Mouse (Mus musculus): ENCODE measurements at regions not wholly inside any gene's neighbourhood (a gene's known extent, or its start where the extent isn't known, plus 50 kb on each side); places are given as distances from the start of the nearest gene placed in this dataset.

DNA sequence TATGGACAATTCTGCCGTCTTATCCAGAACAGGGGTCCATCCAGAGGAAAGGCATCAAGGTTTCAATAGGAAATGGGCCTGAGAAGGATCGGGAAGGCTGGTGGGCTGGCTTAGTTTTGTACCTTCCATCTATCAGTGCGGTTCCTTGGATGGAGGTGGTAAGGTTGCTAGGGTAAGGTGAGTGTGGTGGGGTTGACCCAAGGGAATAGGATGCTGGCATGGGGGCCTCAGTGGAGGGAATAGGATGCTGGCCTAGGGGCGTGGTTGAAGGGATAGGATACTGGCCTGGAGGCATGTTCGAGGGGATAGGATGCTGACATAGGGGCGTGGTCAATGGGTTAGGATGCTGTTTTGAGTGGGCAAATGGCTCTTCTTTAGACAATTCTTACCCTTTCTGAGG is 82.6 kb upstream of the Sel1l start:
- H3K27me3 ChIP-seq (ENCODE audit: control insufficient read depth, insufficient read depth, insufficient read length): no peaks in the 10 kb centered on the region
- no peak overlapping the region for H3ac ChIP-seq (ENCODE audit: control insufficient read depth, insufficient read length)
- no peak for TF ChIP-seq USF1 (IDR thresholded peaks at IDR 0.05; ENCODE audit: low read depth)
- no peak for TF ChIP-seq SRF (IDR thresholded peaks at IDR 0.05; ENCODE audit: control insufficient read depth, insufficient read length, low read depth)
- no peak for TF ChIP-seq CEBPB (IDR thresholded peaks at IDR 0.05; ENCODE audit: insufficient read depth, poor library complexity, severe bottlenecking)
- TF ChIP-seq MYOD1 (IDR thresholded peaks at IDR 0.05; ENCODE audit: control insufficient read depth in 1 of 3, insufficient read length in 2 of 3, low read depth in 2 of 3): no peak
- TF ChIP-seq MAX (IDR thresholded peaks at IDR 0.05; ENCODE audit: low read depth): no peak
- no peak for TF ChIP-seq REST (IDR thresholded peaks at IDR 0.05; ENCODE audit: insufficient read depth, insufficient read length)
- no peak for TF ChIP-seq E2F4 (IDR thresholded peaks at IDR 0.05; ENCODE audit: insufficient read depth)
- no peak for TF ChIP-seq TCF12 (IDR thresholded peaks at IDR 0.05; ENCODE audit: insufficient read depth, poor library complexity, severe bottlenecking)
- no peaks in the 10 kb centered on the region for H3K79me2 ChIP-seq (ENCODE audit: control insufficient read depth, insufficient read depth)
- no peak overlapping the region for H3K4me2 ChIP-seq (ENCODE audit: low read depth)
- H3K4me3 ChIP-seq: no peak overlapping the region
- H3K36me3 ChIP-seq (ENCODE audit: control insufficient read depth, insufficient read depth): no peaks in the 10 kb centered on the region

GRCm38 (mm10) chr12:91929386-91930054 is 80.6 kb upstream of the Sel1l start:
- H3K4me2 ChIP-seq (ENCODE audit: low read depth): no peak overlapping the region
- no peaks in the 10 kb centered on the region for H3K36me3 ChIP-seq (ENCODE audit: control insufficient read depth, insufficient read depth)
- H3K79me2 ChIP-seq (ENCODE audit: control insufficient read depth, insufficient read depth): no peaks in the 10 kb centered on the region
- no peak overlapping the region for H3K4me3 ChIP-seq
- TF ChIP-seq MYOD1 (IDR thresholded peaks at IDR 0.05; ENCODE audit: control insufficient read depth in 1 of 3, insufficient read length in 2 of 3, low read depth in 2 of 3) (no peak), MAX (IDR thresholded peaks at IDR 0.05; ENCODE audit: low read depth) (no peak), CEBPB (IDR thresholded peaks at IDR 0.05; ENCODE audit: insufficient read depth, poor library complexity, severe bottlenecking) (no peak), SRF (IDR thresholded peaks at IDR 0.05; ENCODE audit: control insufficient read depth, insufficient read length, low read depth) (no peak)
- no peak overlapping the region for H3ac ChIP-seq (ENCODE audit: control insufficient read depth, insufficient read length)
- no peaks in the 10 kb centered on the region for H3K27me3 ChIP-seq (ENCODE audit: control insufficient read depth, insufficient read depth, insufficient read length)

DNA sequence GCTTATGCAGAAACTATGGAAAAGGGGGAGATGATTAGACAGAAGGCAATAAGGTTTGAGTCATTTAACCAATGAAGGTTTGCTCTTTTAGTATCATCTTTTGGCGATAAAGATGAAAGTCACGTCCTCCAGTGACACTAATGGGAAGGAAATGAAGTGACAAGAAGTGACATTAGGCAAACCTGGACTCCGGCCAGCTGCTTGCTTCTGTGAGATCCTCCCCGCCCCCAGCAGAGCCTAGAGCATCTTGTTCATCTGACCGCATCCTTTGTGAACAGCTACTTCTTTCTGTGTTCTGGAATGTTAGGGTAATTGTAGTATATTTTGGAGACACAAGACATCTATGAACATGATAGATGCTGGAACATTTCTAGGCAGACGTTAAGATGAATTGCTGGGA is 78.6 kb upstream of the Sel1l start:
- Histone ChIP-seq H3K4me2 (ENCODE audit: low read depth) (no peak overlapping the region), H3ac (ENCODE audit: control insufficient read depth, insufficient read length) (no peak overlapping the region), H3K36me3 (ENCODE audit: control insufficient read depth, insufficient read depth) (no peaks in the 10 kb centered on the region), H3K79me2 (ENCODE audit: control insufficient read depth, insufficient read depth) (no peaks in the 10 kb centered on the region), H3K4me3 (no peak overlapping the region), H3K27me3 (ENCODE audit: control insufficient read depth, insufficient read depth, insufficient read length) (no peaks in the 10 kb centered on the region)
- no peak for TF ChIP-seq TCF12 (IDR thresholded peaks at IDR 0.05; ENCODE audit: insufficient read depth, poor library complexity, severe bottlenecking)

DNA sequence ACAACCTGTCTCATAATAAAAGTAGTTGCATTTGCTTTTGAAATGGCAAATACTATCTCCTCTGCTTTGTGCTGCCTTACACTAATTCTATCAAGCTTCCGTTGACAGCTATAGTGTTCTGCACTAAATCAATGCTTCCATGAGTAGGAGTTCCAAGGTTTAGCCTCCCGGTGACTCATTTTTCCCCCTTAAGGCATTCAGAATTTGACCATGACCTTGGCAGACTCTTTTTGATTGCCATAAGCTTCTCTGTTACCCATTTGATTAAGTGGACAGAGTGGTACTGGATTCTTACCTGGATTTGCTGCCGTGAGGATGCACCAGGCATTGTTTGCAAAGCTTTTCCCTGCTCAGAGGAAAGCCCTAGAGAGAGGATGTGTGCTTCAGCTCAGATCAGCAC is 66.5 kb upstream of the Sel1l start:
- H3K79me2 ChIP-seq (ENCODE audit: control insufficient read depth, insufficient read depth): no peaks in the 10 kb centered on the region
- no peak overlapping the region for H3K4me2 ChIP-seq (ENCODE audit: low read depth)
- TF ChIP-seq POLR2AphosphoS2 (IDR thresholded peaks at IDR 0.05; ENCODE audit: insufficient read length, low read depth) (no peak), E2F4 (IDR thresholded peaks at IDR 0.05; ENCODE audit: insufficient read depth) (no peak), USF1 (IDR thresholded peaks at IDR 0.05; ENCODE audit: low read depth) (no peak), TCF3 (IDR thresholded peaks at IDR 0.05; ENCODE audit: insufficient read length, low read depth) (no peak), REST (IDR thresholded peaks at IDR 0.05; ENCODE audit: insufficient read depth, insufficient read length) (no peak), MYOG (IDR thresholded peaks at IDR 0.05; ENCODE audit: control insufficient read depth in 1 of 3, insufficient read depth in 1 of 3, insufficient read length in 2 of 3, low read depth in 2 of 3) (no peak), MYOD1 (IDR thresholded peaks at IDR 0.05; ENCODE audit: control insufficient read depth in 1 of 3, insufficient read length in 2 of 3, low read depth in 2 of 3) (no peak), TCF12 (IDR thresholded peaks at IDR 0.05; ENCODE audit: insufficient read depth, poor library complexity, severe bottlenecking) (no peak), SRF (IDR thresholded peaks at IDR 0.05; ENCODE audit: control insufficient read depth, insufficient read length, low read depth) (no peak), POLR2A (IDR thresholded peaks at IDR 0.05; ENCODE audit: insufficient read length, low read depth) (no peak), CEBPB (IDR thresholded peaks at IDR 0.05; ENCODE audit: insufficient read depth, poor library complexity, severe bottlenecking) (no peak), MAX (IDR thresholded peaks at IDR 0.05; ENCODE audit: low read depth) (no peak)
- no peak overlapping the region for H3ac ChIP-seq (ENCODE audit: control insufficient read depth, insufficient read length)
- no peak overlapping the region for H3K4me3 ChIP-seq
- no peaks in the 10 kb centered on the region for H3K36me3 ChIP-seq (ENCODE audit: control insufficient read depth, insufficient read depth)
- no peaks in the 10 kb centered on the region for H3K27me3 ChIP-seq (ENCODE audit: control insufficient read depth, insufficient read depth, insufficient read length)

GRCm38 (mm10) chr12:91910529-91910928 is 61.6 kb upstream of the Sel1l start:
- Histone ChIP-seq H3K4me3 (no peak overlapping the region), H3K27me3 (ENCODE audit: control insufficient read depth, insufficient read depth, insufficient read length) (no peaks in the 10 kb centered on the region), H3K36me3 (ENCODE audit: control insufficient read depth, insufficient read depth) (no peaks in the 10 kb centered on the region), H3K79me2 (ENCODE audit: control insufficient read depth, insufficient read depth) (no peaks in the 10 kb centered on the region), H3K4me2 (ENCODE audit: low read depth) (no peak overlapping the region), H3ac (ENCODE audit: control insufficient read depth, insufficient read length) (no peak overlapping the region)
- no peak for TF ChIP-seq E2F4 (IDR thresholded peaks at IDR 0.05; ENCODE audit: insufficient read depth)
- TF ChIP-seq SRF (IDR thresholded peaks at IDR 0.05; ENCODE audit: control insufficient read depth, insufficient read length, low read depth): no peak
- TF ChIP-seq TCF12 (IDR thresholded peaks at IDR 0.05; ENCODE audit: insufficient read depth, poor library complexity, severe bottlenecking): no peak
- TF ChIP-seq TCF3 (IDR thresholded peaks at IDR 0.05; ENCODE audit: insufficient read length, low read depth): no peak
- TF ChIP-seq POLR2AphosphoS2 (IDR thresholded peaks at IDR 0.05; ENCODE audit: insufficient read length, low read depth): no peak
- no peak for TF ChIP-seq REST (IDR thresholded peaks at IDR 0.05; ENCODE audit: insufficient read depth, insufficient read length)
- TF ChIP-seq MYOD1 (IDR thresholded peaks at IDR 0.05; ENCODE audit: control insufficient read depth in 1 of 3, insufficient read length in 2 of 3, low read depth in 2 of 3): no peak
- no peak for TF ChIP-seq USF1 (IDR thresholded peaks at IDR 0.05; ENCODE audit: low read depth)
- no peak for TF ChIP-seq MAX (IDR thresholded peaks at IDR 0.05; ENCODE audit: low read depth)
- TF ChIP-seq POLR2A (IDR thresholded peaks at IDR 0.05; ENCODE audit: insufficient read length, low read depth): no peak
- no peak for TF ChIP-seq MYOG (IDR thresholded peaks at IDR 0.05; ENCODE audit: control insufficient read depth in 1 of 3, insufficient read depth in 1 of 3, insufficient read length in 2 of 3, low read depth in 2 of 3)
- no peak for TF ChIP-seq CEBPB (IDR thresholded peaks at IDR 0.05; ENCODE audit: insufficient read depth, poor library complexity, severe bottlenecking)
